Mouse (Mus musculus) ovary, adult 18-20 months (tissue): ENCODE results near the gene Fpr-rs7.

ENCODE experiments used
- DNase-seq: peaks from one replicate; pipeline ENCODE4 v3.0.0; 2022; ENCODE audit warnings: low spot score, mixed read lengths

Gene Fpr-rs7

DNA sequence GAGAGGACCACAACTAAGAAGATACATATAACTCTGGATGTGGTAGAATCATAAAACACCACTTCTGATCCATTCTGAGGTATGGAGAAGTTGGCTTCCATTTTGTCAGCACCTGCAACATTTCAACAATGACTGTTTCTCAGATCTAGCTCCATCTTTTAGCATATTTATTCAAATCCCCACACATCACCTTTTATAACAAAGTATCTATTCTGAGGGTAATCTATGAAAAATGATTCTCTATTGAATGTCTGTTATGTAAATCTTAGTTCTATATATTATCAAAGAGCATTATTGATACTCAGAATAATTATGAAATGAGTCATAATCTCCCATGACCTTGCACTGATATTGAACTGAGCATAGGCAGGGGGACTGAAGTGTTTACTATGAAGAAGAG is at the start of gene Fpr-rs7:
Gene Fpr-rs7 (minus strand): TSS at position 101 of the 400 bp plus-strand sequence.
- no peak for DNase-seq

DNA sequence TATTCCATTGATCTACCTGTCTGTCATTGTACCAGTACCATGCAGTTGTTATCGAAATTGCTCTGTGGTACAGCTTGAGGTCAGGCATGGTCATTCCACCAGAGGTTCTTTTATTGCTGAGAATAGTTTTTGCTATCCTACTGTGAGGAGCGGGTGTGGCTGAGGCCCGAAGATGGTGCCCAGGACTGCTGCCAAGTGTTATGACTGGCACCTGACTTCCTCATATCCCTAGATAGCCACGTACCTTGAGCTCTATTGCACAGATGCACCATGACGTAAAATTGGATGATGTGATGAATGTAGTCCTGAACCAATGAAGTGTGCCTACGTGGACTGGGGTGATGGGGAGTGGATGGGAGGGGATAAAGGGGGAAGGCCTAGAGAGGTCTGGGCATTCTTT is 39.9 kb downstream of the Fpr-rs7 start:
- no peak for DNase-seq

DNA sequence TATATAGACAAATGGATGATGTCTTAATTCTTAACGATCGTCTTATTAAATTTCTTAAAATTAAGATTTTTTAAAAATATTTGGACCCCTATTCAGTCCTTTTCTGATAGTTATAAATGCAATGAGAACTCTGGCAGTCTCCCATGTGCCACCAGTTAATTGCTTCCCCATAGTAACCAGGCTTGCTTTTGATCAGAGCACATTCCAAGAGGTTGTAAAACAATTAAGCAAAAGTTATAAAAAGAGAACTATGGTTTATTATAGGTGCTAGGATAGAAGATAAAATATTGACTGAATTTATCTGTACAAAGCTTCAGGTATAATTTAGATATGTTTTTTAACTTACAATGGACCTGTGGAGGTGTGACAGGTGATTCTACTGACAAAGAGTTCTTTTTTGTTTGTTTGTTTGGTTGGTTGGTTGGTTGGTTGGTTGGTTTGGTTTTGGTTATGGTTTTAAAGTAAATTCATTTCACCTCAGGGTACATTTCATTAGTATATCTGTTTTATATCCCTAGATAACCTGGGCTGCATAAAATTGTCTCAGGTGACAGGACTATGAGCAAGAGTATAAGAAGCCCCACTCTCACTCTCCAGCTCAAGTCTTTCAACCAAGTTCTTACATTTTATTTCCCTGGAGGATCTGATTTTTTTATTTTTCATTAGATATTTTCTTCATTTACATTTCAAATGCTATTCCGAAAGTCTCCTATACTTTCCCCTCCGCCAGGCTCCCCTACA is 42.2 kb downstream of the Fpr-rs7 start:
- DNase-seq: no peak
